Mouse (Mus musculus): ENCODE measurements at regions not wholly inside any gene's neighbourhood (a gene's known extent, or its start where the extent isn't known, plus 50 kb on each side); places are given as distances from the start of the nearest gene placed in this dataset.
"Not testable (repeated sequence)": the region's sequence is repeated elsewhere in the genome, so short reads cannot be mapped to it uniquely, and the experiment has no call there.

- TF ChIP-seq NRF1 (IDR thresholded peaks at IDR 0.05; ENCODE audit: insufficient read depth, low read depth, low read length, poor library complexity, severe bottlenecking); EP300 (IDR thresholded peaks at IDR 0.05; ENCODE audit: low read depth in 1 of 2, low read length in 2 of 2); ZKSCAN1 (IDR thresholded peaks at IDR 0.05; ENCODE audit: low read depth, low read length); MYC (IDR thresholded peaks at IDR 0.05; ENCODE audit: low read depth, low read length); POLR2A (IDR thresholded peaks at IDR 0.05; ENCODE audit: control insufficient read depth in 1 of 2, insufficient read depth in 1 of 2, low read depth in 1 of 2, low read length in 2 of 2, poor library complexity in 1 of 2); MAX (IDR thresholded peaks at IDR 0.05; ENCODE audit: low read length); CTCF (IDR thresholded peaks at IDR 0.05 in 2 of 3, conservative IDR thresholded peaks at IDR 0.05 in 1 of 3; ENCODE audit: control insufficient read depth in 1 of 3, insufficient read depth in 1 of 3, low read depth in 2 of 3, low read length in 3 of 3, poor library complexity in 1 of 3, severe bottlenecking in 1 of 3); JUND (IDR thresholded peaks at IDR 0.05; ENCODE audit: low read depth, low read length): not testable (repeated sequence)
Observed at GRCm38 (mm10) chr6:89184920-89185319, 177.5 kb downstream of the Plxna1 start.

All from MEL (cell line).